ENCODE assay signal across 14 mouse cellular contexts in the genomic region with DNA sequence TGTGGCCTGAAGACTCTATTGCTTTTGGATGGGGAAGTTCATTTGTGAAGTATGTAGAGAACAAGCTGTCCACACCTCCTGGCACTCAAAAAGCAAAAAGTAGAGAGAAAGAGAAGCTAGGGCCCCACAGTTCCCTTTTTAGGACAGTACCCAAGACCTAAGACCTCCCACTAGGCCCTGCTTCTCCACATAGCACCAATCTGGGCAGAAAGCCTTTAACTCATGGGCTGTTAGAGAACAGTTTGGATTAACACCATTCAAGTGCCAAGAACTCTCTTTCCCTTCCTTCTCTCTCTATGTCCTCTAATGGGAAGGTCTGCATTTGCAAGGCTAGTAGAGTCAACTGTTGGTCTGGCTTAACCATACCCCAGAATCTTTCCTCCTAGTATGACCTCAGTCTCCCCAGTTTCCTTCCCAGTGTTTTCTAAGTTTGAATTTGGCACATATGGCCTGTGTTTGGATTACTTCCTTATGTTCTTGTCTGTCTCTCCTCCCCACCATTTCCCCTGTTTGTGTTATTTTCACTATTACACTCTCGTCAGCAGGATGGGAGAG.
"Had no signal": no experiment of that assay in that cellular context is flagged by ENCODE, and none has a peak within 500 bp of the region (broad histone marks: within the 10 kb centered on the region; RNA-seq: fewer than 3 reads in every experiment).

No protein-coding gene starts in this region.

- H3K27me3 ChIP-seq: intestine, embryonic 15.5 days; liver, embryonic 13.5 days; neural tube, embryonic 15.5 days had no signal

- DNase-seq: kidney, adult 18-20 months; kidney, postnatal 10 days; kidney, postnatal 4 days; left cerebral cortex, postnatal 4 days; liver; liver, embryonic 13.5 days; liver, postnatal 0 days; midbrain, embryonic 14.5 days; thymus, postnatal 4 days had no signal

- H3K4me1 ChIP-seq: liver, embryonic 13.5 days; neural tube, embryonic 15.5 days had no signal

- H3K4me2 ChIP-seq: intestine, embryonic 15.5 days; liver, embryonic 13.5 days; neural tube, embryonic 15.5 days had no signal

- H3K9me3 ChIP-seq: intestine, embryonic 15.5 days; liver, embryonic 13.5 days; midbrain, embryonic 10.5 days; neural tube, embryonic 15.5 days had no signal

- H3K4me3 ChIP-seq: intestine, embryonic 15.5 days; liver, embryonic 13.5 days; midbrain, embryonic 10.5 days; myocyte; neural tube, embryonic 15.5 days had no signal

- H3K9ac ChIP-seq: intestine, embryonic 15.5 days; liver, embryonic 13.5 days; liver, postnatal 0 days; neural tube, embryonic 15.5 days had no signal

- ATAC-seq: intestine, embryonic 15.5 days; liver, postnatal 0 days had no signal

- H3K36me3 ChIP-seq: intestine, embryonic 15.5 days; liver, embryonic 13.5 days; midbrain, embryonic 10.5 days; neural tube, embryonic 15.5 days had no signal

- H3K27ac ChIP-seq: intestine, embryonic 15.5 days; liver, embryonic 13.5 days; midbrain, embryonic 10.5 days; neural tube, embryonic 15.5 days; stomach, postnatal 0 days had no signal
